Mouse (Mus musculus) stomach, embryonic 15.5 days (tissue): ENCODE data around the gene Atp11a. TPM values are rescaled to one million over a fixed set of nuclear protein-coding genes. Genes with fewer than 3 reads are reported as not detected.

ENCODE experiments used
- ATAC-seq: fragments of 200-750 bp; cut with Nextera tagmentation; 2 replicates; pipeline ENCODE4 v1.8.0; 2017; ENCODE audit warnings: low read depth, moderate number of reproducible peaks, moderate TSS enrichment; ENCODE audit not compliant: insufficient read depth, low FRiP score
- H3K27ac ChIP-seq: fragments of 300-500 bp; sonication (generic); 2 replicates; pipeline ENCODE4 v1.5.1; 2015; ENCODE audit warnings: mild to moderate bottlenecking, inconsistent platforms
- H3K27me3 ChIP-seq: fragments of 300-500 bp; sonication (generic); replicated peaks from 2 replicates; pipeline ENCODE4 v1.6.1; 2015; ENCODE audit warnings: inconsistent platforms
- H3K36me3 ChIP-seq: fragments of 300-500 bp; sonication (generic); 2 replicates; pipeline ENCODE4 v1.6.1; 2015; ENCODE audit warnings: inconsistent platforms
- H3K4me1 ChIP-seq: fragments of 300-500 bp; sonication (generic); 2 replicates; pipeline ENCODE4 v1.6.1; 2015; ENCODE audit warnings: inconsistent platforms
- H3K4me2 ChIP-seq: fragments of 300-500 bp; sonication (generic); 2 replicates; pipeline ENCODE4 v1.6.1; 2015; ENCODE audit warnings: mild to moderate bottlenecking, inconsistent platforms
- H3K4me3 ChIP-seq: fragments of 300-500 bp; sonication (generic); replicated peaks from 2 replicates; pipeline ENCODE4 v1.5.1; 2015; ENCODE audit warnings: inconsistent platforms
- H3K9ac ChIP-seq: fragments of 300-500 bp; sonication (generic); 2 replicates; pipeline ENCODE4 v1.6.1; 2015; ENCODE audit warnings: inconsistent platforms
- H3K9me3 ChIP-seq: fragments of 300-500 bp; sonication (generic); 2 replicates; pipeline ENCODE4 v1.6.1; 2016; ENCODE audit warnings: inconsistent platforms
- WGBS: fragments of 180-500 bp; shearing (Covaris S2); methylation state at CpG from one replicate; pipeline ENCODE4 v1.1.7; 2015; 5-methylcytosine and 5-hydroxymethylcytosine counted together
- polyA plus RNA-seq: library from polyadenylated mRNA; unstranded; fragments of >200 nt; fragmentation: Nextera tagmentation; extraction: Ambion mirVana; gene quantifications from 2 replicates; pipeline ENCODE4 v1.2.1, GENCODE M21; 2015

The Atp11a gene
- polyA plus RNA-seq, 1 experiment from 2014 or later, result 16.2 TPM

- H3K27ac ChIP-seq, result no peak overlapping the region
These were observed 17.1 kb downstream of the Atp11a start for GRCm38 (mm10) chr8:12773914-12774313.

DNA sequence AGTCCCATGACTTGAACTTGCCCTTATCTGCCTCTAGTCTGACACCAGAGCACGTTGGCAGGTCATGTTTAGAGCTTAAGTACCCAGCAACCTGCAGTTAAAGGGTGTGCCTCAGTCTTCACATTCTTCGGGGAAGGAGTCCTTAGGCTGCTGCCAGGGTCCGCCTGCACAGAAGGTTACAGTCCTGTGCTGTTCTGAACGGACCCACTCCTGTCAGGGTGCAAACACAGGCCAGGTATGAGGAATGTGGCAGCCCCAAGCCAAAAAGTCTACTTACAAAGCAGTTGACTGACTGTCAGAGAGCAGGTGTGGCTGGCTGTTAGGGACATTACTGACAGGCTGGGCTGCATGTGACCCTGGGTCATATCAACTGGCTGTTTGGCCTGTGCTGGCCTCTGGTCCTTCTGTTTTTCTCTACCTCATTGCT is 18.1 kb downstream of the Atp11a start:
- Histone ChIP-seq H3K4me2 (no peak overlapping the region), H3K4me1 (0 out of 2 replicates have a peak, but pooled peaks cover 9% of the 10 kb centered on the region), H3K9me3 (no peaks in the 10 kb centered on the region), H3K27ac (no peak overlapping the region; the same call in 1 of the 2 replicates), H3K36me3 (no peaks in the 10 kb centered on the region), H3K4me3 (no peak overlapping the region), H3K9ac (no peak overlapping the region), H3K27me3 (no peaks in the 10 kb centered on the region)
- no peak for ATAC-seq
- 48% methylated on average over 4 of the region's 4 CpGs for WGBS

More at GRCm38 (mm10) chr8:12773914-12774313, 17.1 kb downstream of the Atp11a start:
- ATAC-seq, result no peak
- no peak overlapping the region for H3K9ac ChIP-seq
- no peak overlapping the region for H3K4me3 ChIP-seq
- WGBS, result 70% methylated on average over 4 of the region's 4 CpGs
- H3K9me3 ChIP-seq, result no peaks in the 10 kb centered on the region
- no peak overlapping the region for H3K4me2 ChIP-seq
- no peaks in the 10 kb centered on the region for H3K27me3 ChIP-seq
- no peaks in the 10 kb centered on the region for H3K36me3 ChIP-seq
- H3K4me1 ChIP-seq, result 0 out of 2 replicates have a peak, but pooled peaks cover 9% of the 10 kb centered on the region

DNA sequence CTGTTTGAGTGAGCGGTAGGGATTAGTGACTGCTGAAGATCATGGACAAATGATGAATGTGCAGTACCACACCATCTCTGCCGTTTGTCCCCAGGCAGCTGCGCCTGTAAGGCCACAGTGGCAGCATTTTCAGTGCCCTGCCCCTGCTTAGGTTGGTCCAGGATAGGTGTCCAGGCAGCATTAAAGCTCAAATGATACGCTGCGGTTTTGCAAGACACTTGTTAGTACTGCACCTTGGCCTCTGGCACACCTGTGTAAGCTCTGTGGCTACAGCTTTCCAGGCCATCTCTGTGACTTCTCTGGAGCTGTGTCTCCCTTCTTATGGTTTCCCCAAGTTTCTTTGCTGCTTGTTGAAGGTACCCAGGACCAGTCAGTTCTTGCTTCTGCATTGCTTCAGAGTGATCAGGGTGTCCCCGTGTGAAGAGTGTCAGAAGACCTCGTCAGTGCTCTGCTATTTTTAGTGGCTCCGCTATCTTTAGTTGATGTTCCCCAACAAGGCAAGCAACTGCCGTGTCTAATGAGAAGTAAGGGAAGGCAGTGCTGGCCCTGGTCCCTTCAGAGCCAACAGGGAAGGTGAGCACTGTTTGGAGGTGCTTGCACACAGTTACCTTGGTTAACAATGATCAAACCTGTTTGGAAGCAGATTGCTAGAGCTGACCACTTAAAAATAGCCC is 18.6 kb downstream of the Atp11a start:
- 0 out of 2 replicates have a peak, but pooled peaks cover 9% of the 10 kb centered on the region for H3K4me1 ChIP-seq

GRCm38 (mm10) chr8:12776166-12776565 is 19.4 kb downstream of the Atp11a start:
- ATAC-seq, result no peak
- H3K27ac ChIP-seq, result no peak overlapping the region
- no peaks in the 10 kb centered on the region for H3K9me3 ChIP-seq
- H3K27me3 ChIP-seq, result no peaks in the 10 kb centered on the region
- H3K4me1 ChIP-seq, result 0 out of 2 replicates have a peak, but pooled peaks cover 9% of the 10 kb centered on the region
- H3K4me2 ChIP-seq, result 0 out of 2 replicates have a peak overlapping the region, but pooled peaks have one; percentile 8
- no peak overlapping the region for H3K4me3 ChIP-seq
- H3K9ac ChIP-seq, result no peak overlapping the region
- 81% methylated on average over 10 of the region's 10 CpGs for WGBS
- H3K36me3 ChIP-seq, result no peaks in the 10 kb centered on the region

More for the DNA sequence above, 18.6 kb downstream of the Atp11a start:
- no peak for ATAC-seq
- H3K9ac ChIP-seq, result no peak overlapping the region
- no peak overlapping the region for H3K27ac ChIP-seq
- H3K4me3 ChIP-seq, result no peak overlapping the region
- no peaks in the 10 kb centered on the region for H3K36me3 ChIP-seq
- no peaks in the 10 kb centered on the region for H3K27me3 ChIP-seq
- H3K9me3 ChIP-seq, result no peaks in the 10 kb centered on the region
- no peak overlapping the region for H3K4me2 ChIP-seq
- 66% methylated on average over 9 of the region's 9 CpGs for WGBS

DNA sequence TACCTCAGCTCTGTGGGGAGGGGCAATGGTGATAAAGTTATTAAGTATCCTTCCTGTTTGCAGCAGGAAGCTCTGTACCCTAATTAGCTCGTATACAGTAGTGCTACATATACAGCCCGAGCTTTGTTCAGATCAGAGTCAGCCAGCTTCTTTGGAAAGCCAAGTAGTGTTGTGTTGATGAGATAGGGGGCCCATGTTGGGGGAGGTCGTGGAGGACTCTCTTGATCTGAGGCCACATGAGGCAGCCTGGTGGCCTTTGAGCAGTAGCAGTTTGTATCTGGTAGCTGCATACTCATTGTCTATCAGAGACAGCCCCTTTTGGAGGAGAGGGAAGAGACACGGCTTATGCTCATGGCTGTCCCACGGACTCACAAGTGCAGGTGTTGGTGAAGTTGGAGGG is 20.4 kb downstream of the Atp11a start:
- Histone ChIP-seq H3K27ac (no peak overlapping the region), H3K36me3 (no peaks in the 10 kb centered on the region), H3K27me3 (no peaks in the 10 kb centered on the region), H3K4me2 (no peak overlapping the region), H3K4me1 (0 out of 2 replicates have a peak, but pooled peaks cover 9% of the 10 kb centered on the region), H3K9me3 (no peaks in the 10 kb centered on the region), H3K4me3 (no peak overlapping the region), H3K9ac (no peak overlapping the region)
- ATAC-seq, result no peak
- WGBS, result 60% methylated on average over 5 of the region's 5 CpGs

GRCm38 (mm10) chr8:12779541-12779940 is 22.7 kb downstream of the Atp11a start:
- ATAC-seq, result no peak
- no peaks in the 10 kb centered on the region for H3K27me3 ChIP-seq
- H3K36me3 ChIP-seq, result no peaks in the 10 kb centered on the region
- WGBS, result 58% methylated on average over 4 of the region's 4 CpGs
- no peaks in the 10 kb centered on the region for H3K9me3 ChIP-seq
- no peak overlapping the region for H3K4me3 ChIP-seq
- no peak overlapping the region for H3K4me2 ChIP-seq
- H3K9ac ChIP-seq, result no peak overlapping the region
- H3K4me1 ChIP-seq, result 0 out of 2 replicates have a peak, but pooled peaks cover 9% of the 10 kb centered on the region
- H3K27ac ChIP-seq, result no peak overlapping the region

DNA sequence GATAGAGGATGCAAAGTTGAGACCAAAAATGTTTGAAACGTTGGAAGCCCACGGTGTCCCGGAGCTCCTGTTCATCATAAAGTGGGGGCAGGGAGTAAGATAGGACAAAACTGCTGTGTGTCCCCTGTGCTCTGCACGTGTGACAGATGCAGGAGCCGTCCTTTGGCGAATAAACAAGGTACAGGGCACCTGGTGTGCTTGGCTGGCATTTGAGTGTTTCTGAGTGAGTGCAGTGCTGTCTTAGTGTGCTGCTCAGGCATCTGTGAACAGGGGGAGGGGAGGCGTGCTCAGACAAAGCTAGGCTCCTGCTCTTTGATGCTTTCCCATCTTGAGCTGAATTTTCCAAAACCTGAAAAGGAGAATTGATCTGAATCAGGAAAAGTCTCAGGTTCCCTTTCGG is 28.7 kb downstream of the Atp11a start:
- Histone ChIP-seq H3K4me1 (no peaks in the 10 kb centered on the region), H3K27me3 (no peaks in the 10 kb centered on the region), H3K4me3 (no peak overlapping the region), H3K9ac (no peak overlapping the region), H3K36me3 (no peaks in the 10 kb centered on the region), H3K9me3 (no peaks in the 10 kb centered on the region), H3K4me2 (no peak overlapping the region), H3K27ac (no peak overlapping the region)
- 70% methylated on average over 8 of the region's 8 CpGs for WGBS
- no peak for ATAC-seq

- ATAC-seq, result no peak
- Histone ChIP-seq H3K9ac (no peak overlapping the region), H3K36me3 (no peaks in the 10 kb centered on the region), H3K4me3 (no peak overlapping the region), H3K9me3 (no peaks in the 10 kb centered on the region), H3K4me2 (no peak overlapping the region), H3K27me3 (no peaks in the 10 kb centered on the region), H3K4me1 (no peaks in the 10 kb centered on the region; the same call in 1 of the 2 replicates), H3K27ac (no peak overlapping the region)
- WGBS, result 73% methylated on average over 14 of the region's 14 CpGs
These were observed 29.6 kb downstream of the Atp11a start for GRCm38 (mm10) chr8:12786261-12786957.

DNA sequence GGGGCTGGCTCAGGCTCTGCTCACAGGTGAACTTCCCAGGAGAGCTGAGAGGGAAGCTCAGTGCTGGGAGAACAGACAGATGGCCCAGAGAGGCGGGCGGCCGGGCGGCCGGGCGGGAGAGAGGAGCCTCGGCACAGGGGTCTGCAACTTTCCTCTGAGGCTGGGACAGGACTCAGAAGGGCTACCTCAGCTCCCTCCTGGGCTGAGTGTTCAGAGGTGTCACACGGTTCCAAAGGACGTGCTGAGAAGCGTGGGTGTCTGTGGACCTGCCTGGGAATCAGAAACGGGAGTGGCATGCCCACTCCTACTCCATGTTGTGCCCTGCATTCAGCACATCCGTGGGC is 30.1 kb downstream of the Atp11a start:
- Histone ChIP-seq H3K27me3 (no peaks in the 10 kb centered on the region), H3K4me1 (no peaks in the 10 kb centered on the region; the same call in 1 of the 2 replicates), H3K4me3 (no peak overlapping the region), H3K36me3 (no peaks in the 10 kb centered on the region), H3K9ac (no peak overlapping the region), H3K4me2 (no peak overlapping the region), H3K9me3 (no peaks in the 10 kb centered on the region), H3K27ac (no peak overlapping the region)
- 83% methylated on average over 11 of the region's 12 CpGs for WGBS
- no peak for ATAC-seq

- H3K27me3 ChIP-seq, result no peaks in the 10 kb centered on the region
- ATAC-seq, result no peak
- H3K9ac ChIP-seq, result no peak overlapping the region
- no peaks in the 10 kb centered on the region for H3K36me3 ChIP-seq
- 65% methylated on average over 8 of the region's 8 CpGs for WGBS
- H3K4me2 ChIP-seq, result no peak overlapping the region
- peaks cover under 1% of the 10 kb centered on the region; the same call in 1 of the 2 replicates for H3K4me1 ChIP-seq
- no peak overlapping the region for H3K4me3 ChIP-seq
- H3K9me3 ChIP-seq, result no peaks in the 10 kb centered on the region
- H3K27ac ChIP-seq, result no peak overlapping the region
These were observed 30.6 kb downstream of the Atp11a start for GRCm38 (mm10) chr8:12787427-12787826.

DNA sequence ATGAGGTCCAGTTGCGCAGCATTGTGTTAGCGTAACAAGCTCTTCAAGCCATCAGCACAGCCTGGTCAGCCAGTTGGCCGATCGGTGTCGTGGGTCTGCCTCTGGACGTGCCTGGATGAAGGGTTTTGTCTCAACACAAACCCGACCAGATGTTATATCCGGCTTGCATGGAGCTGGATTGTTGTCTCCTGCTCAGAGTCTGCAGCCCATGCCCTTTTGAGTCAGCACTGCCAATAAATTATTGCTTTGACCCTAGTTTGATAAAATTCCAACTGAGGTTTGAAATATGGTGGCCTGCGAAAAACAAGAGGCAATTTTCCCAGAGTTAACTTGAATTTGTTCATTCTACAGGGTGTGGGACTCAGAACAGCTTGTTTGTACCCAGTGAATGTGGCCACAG is 31.9 kb downstream of the Atp11a start:
- no peaks in the 10 kb centered on the region for H3K27me3 ChIP-seq
- no peak for ATAC-seq
- H3K4me1 ChIP-seq, result peaks cover 4% of the 10 kb centered on the region; the same call in 1 of the 2 replicates
- H3K27ac ChIP-seq, result no peak overlapping the region
- no peak overlapping the region for H3K9ac ChIP-seq
- H3K36me3 ChIP-seq, result no peaks in the 10 kb centered on the region
- H3K9me3 ChIP-seq, result no peaks in the 10 kb centered on the region
- H3K4me2 ChIP-seq, result no peak overlapping the region
- 80% methylated on average over 9 of the region's 9 CpGs for WGBS
- no peak overlapping the region for H3K4me3 ChIP-seq

GRCm38 (mm10) chr8:12795011-12795671 is 38.3 kb downstream of the Atp11a start:
- Histone ChIP-seq H3K27ac (no peak overlapping the region), H3K9ac (no peak overlapping the region), H3K36me3 (no peaks in the 10 kb centered on the region), H3K4me3 (no peak overlapping the region), H3K4me2 (no peak overlapping the region), H3K9me3 (no peaks in the 10 kb centered on the region), H3K4me1 (peaks cover 4% of the 10 kb centered on the region; the same call in 1 of the 2 replicates), H3K27me3 (no peaks in the 10 kb centered on the region)
- ATAC-seq, result no peak
- WGBS, result 88% methylated on average over 5 of the region's 5 CpGs
